Mouse (Mus musculus) left cerebral cortex, adult 2 months (tissue): Measurements from ENCODE around the gene Camk2b. TPM values are rescaled to one million over a fixed set of nuclear protein-coding genes. Genes with fewer than 3 reads are reported as not detected.
"Not testable (repeated sequence)": the region's sequence is repeated elsewhere in the genome, so short reads cannot be mapped to it uniquely, and the experiment has no call there.

Experiments
- DNase-seq, 2 experiments: peaks; one replicate each; pipeline ENCODE4 v3.0.0; 2021 to 2022; ENCODE audit warnings: low spot score in 2 of 2, mixed read lengths in 1 of 2; ENCODE audit errors: extremely low spot score in 1 of 2
- H3K27ac ChIP-seq: fragments of 200-600 bp; 2 replicates; pipeline ENCODE4 v1.8.1; 2022
- H3K4me3 ChIP-seq: fragments of 200-600 bp; 2 replicates; pipeline ENCODE4 v1.8.1; 2022
- CTCF ChIP-seq: fragments of 200-600 bp; IDR thresholded peaks from 2 replicates; pipeline ENCODE4 v1.8.1; 2022; ENCODE audit warnings: antibody characterized with exemption, mild to moderate bottlenecking, moderate library complexity
- intact Hi-C: fragments of 180-260 bp; cut with DNase I; formaldehyde crosslinking; loops from one replicate; pipeline ENCODE4 v1.15.1; 2025
- total RNA-seq, 2 experiments: library from RNA; stranded (reverse); gene quantifications; 2 replicates each; pipeline ENCODE4 v1.2.3; 2021

Gene Camk2b
- total RNA-seq, 2 experiments from 2014 or later, result 607 to 644 TPM

DNA sequence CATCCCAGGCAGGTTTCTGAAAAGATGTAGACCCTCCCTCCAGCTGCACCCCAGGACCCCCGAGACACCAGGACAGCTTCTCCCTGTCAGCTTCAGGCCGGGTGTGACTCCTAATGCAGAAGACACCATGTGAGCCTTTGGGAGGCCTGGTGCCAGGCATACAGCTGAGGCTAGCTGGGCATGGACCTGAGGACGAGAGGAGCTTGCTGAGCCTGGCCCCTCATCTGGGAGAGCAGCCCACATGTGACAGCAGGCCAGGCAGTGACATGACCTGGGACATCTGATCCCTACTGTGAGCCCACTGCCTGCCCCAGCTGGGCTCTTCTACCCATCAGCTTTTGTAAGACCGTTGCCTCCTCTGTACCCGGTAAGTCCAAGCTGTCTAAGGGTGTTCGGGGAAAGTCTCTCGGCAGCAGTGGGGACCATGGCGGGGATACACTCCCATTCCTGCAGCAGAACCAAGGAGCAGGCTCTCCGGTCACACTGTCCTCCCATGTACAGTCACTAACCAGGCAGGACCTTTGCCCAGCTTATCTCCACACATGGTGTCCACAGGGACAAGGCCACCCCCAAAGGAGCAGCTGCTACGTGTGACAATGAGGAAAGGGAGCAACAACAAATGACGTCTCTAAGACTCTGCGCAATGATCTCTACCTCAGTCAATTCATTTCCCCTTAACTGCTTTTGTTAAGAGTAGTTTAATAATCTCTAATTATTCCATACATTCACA, 41.1 kb downstream of the Camk2b start:
- Histone ChIP-seq H3K27ac (peak overlapping the region; percentile 44; the same call in 1 of the 2 replicates), H3K4me3 (no peak overlapping the region)
- DNase-seq, result peak in 1 of 2 experiments; percentile 8
- intact Hi-C loops, result no loop called here
- no peak for TF ChIP-seq CTCF

DNA sequence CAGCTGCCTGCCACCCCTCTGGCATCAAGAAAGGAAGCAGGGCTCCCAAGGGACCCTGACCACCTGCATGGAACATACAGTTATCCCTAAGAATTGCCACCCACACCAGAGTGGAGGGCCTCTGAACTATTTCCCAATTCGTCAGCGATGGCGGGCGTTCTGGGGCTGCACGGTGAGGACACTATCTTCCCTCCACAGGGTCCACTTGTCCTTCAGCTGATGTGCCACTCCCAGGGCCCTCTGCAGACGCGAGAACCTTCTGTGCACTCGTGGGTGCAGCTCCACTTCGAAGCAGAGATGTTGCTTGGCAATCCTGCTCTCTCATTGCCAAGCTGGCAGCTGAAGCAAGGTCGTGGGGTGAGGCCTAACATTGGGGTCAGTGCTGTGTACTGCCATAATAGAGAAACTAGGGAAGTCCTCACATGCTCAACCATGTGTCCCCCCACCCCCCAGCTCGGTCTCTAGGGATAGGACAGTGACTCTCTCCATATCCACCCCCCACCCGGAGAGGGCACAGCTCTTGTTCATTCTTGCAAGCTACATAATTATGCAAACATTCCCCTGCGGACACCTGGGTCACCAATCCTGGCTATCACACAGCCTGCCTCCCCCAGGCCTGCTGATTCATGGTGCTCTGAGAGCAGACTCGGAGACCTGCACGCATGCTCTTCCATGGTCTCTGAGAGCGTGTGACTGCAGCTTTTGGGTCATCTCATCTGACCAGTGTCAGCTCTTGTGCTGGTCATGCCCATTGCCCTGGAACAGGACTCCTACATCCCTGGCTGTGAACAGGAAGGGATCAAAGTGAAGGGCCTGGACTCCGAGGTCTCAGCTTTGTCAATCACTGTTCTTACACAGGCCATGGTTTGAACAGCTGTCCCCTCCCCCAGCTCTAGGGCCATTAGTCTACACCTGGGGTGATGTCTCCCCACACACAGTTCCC, 45.0 kb downstream of the Camk2b start:
- intact Hi-C loops, result no loop called here
- H3K27ac ChIP-seq, result peak overlapping the region; percentile 82
- H3K4me3 ChIP-seq, result no peak overlapping the region
- no peak for DNase-seq
- no peak for TF ChIP-seq CTCF

DNA sequence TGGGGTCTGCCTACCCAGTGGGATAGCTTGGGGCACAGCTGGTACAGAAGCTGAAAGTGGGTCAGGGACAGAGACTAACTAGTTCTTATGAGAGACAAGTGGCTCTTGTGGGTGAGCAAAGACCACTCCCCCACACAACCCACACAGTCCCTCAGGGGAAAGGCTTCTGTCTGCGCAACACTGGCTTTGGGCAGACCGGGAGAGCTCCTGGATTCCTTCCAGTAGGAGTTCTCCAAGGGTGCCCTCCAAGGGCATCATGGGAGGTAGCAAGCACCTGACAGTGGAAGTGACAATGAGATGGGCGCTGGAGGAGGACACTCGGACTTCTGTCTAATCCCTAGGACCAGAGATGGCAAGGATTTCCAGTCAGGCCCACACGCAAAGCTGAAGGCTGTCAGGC, 45.8 kb downstream of the Camk2b start:
- intact Hi-C loops, result no loop called here
- H3K4me3 ChIP-seq, result no peak overlapping the region
- H3K27ac ChIP-seq, result peak overlapping the region; percentile 82
- no peak for TF ChIP-seq CTCF
- DNase-seq, result peak in 1 of 2 experiments; percentile 10

DNA sequence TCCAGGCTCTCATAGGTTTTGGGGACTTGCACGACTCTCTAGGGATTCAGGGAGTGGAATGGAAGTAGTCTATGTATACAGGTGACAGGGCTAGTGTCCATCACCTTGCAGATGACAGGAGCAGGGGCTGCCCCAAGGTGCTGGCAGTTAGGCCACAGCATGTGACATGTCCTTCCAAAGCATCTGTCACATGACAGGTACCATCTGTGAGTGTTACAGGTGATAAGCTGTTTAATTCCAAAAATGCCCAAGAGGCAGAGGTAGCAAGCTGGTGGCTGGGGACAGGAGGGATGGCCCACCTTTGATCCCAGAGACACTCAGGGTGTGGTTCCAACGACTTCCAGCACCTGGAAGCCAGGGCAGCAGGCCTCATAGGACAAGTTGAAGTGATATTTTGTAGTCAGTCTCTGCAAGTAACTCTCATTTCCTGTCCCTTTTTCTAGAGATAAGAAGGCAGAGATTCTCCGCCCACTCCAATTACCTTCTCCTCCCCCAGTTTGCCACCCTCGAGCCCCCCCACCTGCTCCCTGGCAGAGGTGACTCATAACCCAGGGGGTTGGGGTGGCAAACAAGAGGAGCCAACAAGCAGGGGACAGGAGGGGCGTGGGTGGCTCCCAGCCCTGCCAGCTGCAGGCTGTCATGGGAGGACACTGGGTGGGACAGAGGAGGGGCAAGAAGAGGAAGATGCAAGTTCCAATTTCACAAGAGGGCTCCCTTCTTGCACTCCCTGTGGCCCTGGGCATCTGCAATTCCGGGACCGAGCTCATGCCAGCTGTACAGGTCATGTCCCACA, 47.7 kb downstream of the Camk2b start:
- TF ChIP-seq CTCF, result no peak
- DNase-seq, result peak; percentile 70 to 72
- H3K27ac ChIP-seq, result peak overlapping the region; percentile 82
- intact Hi-C loops, result loop anchor here (5.0 kb wide), 1 partner anchor 44 kb away; no protein-coding TSS in a partner anchor
- H3K4me3 ChIP-seq, result no peak overlapping the region

DNA sequence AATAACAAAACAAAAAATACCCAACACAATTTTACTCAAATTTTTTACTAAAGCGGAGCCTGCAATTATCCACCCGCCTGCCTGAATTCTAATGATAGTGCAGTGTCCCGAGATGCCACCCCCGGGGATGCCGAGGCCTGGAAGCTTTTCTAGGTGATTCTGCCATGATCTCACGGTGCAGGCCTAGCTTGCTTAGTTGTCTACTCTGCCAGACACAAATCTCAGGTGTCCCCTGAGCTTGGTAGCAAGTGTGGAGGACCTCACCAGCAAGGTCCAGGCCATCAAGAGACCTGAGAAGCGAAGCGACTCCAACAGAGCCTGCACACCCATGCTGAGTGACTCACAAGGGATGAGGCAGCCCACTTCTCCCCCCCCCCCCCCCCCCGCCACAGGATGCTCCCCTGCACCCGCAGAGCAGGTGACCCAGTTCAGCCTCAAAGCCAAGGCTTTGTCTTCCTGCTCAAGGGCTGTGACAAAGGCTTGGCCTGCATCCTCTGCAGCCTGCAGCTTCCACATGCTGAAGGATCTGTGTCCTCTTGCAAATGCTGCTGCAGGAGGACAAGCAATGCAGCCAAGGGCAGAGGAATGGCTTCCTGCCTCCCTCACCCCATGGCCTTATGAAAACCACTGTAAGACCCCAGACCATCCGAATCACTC, 48.5 kb downstream of the Camk2b start:
- Histone ChIP-seq H3K27ac (peak overlapping the region; percentile 82), H3K4me3 (no peak overlapping the region)
- no peak for DNase-seq
- intact Hi-C loops, result loop anchor here (1.0 to 5.0 kb wide), 2 partner anchors 45 to 102 kb away; no protein-coding TSS in a partner anchor
- TF ChIP-seq CTCF, result no peak

DNA sequence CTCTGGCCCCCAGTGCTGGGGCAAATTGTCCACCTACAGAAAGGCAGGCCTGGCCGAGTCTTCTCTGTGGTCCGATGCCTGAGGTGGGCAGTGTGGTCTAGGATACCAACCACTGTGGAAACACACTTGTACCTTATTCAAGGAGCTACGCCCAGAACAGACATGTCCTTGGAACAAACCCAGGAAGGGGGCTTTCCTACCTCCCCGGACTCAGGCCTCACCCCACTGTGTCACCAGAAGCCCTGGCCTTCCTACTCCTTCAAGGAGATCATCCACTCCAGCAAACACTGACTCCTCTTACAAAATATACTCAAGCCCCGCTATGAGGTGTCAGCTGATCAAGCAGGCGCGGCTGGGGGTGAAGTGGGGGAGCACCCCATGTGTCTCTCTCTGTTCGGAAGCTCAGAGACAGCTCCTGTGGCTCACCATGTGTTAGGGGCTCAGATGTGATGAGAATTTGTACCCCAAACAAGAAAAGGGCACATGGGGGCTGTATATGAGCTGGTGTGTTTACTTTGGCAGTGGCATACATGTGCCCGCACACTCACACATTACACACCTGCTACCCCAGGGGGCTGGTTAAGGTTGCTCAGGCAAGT, 49.3 kb downstream of the Camk2b start:
- H3K27ac ChIP-seq, result peak overlapping the region; percentile 82
- no peak overlapping the region for H3K4me3 ChIP-seq

DNA sequence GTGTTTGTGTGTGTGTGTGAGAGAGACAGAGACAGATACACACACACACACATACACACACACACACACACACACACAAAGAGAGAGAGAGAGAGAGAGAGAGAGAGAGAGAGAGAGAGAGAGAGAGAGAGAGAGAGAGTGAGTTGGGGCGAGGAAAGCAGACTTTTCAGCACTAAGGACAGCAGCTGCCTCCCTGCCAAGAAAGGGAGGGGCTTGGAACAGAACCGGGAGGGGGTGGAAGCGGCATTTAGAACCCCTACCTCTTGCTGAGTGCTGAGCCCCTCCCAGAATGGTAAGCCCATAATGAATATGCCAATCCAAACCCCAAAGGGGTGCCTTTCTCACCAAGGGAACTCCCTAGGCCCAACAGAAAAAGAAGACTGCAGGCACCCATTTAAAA, 49.8 kb downstream of the Camk2b start:
- H3K4me3 ChIP-seq, result no peak overlapping the region
- peak overlapping the region; percentile 82 for H3K27ac ChIP-seq
- intact Hi-C loops, result loop anchor here (5.0 kb wide), 1 partner anchor 46 kb away; no protein-coding TSS in a partner anchor
- no peak for DNase-seq
- no peak for TF ChIP-seq CTCF

More for the DNA sequence above, 49.3 kb downstream of the Camk2b start:
- intact Hi-C loops, result loop anchor here (1.0 to 5.0 kb wide), 2 partner anchors 45 to 102 kb away; no protein-coding TSS in a partner anchor
- no peak for TF ChIP-seq CTCF
- DNase-seq, result no peak

DNA sequence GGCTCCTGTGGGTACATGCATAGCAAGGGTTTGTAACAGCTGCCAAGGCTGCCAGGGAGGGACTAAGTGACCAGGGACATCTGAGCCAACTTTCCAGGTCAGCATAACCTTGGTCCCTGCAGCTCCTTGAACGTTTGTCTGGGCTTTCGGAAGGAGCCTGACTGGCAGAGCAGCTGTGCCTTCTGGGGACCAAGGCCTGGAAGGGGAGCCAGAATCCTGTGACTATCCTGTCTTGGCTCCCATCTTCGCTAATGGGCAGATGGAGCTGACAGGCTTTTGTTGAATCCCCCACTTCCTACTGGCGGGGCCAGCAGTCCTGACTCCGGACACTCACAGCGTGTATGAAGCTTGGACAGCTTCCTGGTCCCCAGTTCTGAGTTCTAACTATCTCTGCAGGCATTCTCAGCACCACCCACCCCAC, 51.1 kb downstream of the Camk2b start:
- no peak for DNase-seq
- intact Hi-C loops, result loop anchor here (2.0 to 5.0 kb wide), 2 partner anchors 14 to 47 kb away; no protein-coding TSS in a partner anchor
- TF ChIP-seq CTCF, result no peak
- H3K27ac ChIP-seq, result peak overlapping the region; percentile 83
- no peak overlapping the region for H3K4me3 ChIP-seq

DNA sequence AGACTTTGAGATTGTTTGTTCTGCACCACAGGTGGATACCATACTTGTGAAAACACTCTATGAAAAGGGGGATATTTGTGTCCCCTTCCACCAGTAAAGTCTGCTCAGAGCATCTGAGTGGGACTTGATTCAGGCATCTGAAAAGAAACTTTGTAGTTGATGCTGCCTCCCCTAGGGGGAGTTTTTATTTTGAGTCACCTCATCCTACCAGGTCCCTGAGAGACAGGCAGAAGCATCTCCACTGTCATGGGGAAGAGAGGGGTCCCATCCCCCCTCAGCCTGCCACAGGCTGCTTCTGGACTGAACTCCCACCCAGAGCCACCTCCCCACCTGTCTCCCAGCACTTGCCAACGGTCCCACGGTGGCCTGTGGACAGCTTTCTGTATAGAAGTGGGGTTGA, 52.8 kb downstream of the Camk2b start:
- no peak overlapping the region for H3K4me3 ChIP-seq
- intact Hi-C loops, result loop anchor here (1.0 kb wide), 1 partner anchor 8 kb away; no protein-coding TSS in a partner anchor
- peak overlapping the region; percentile 28; the same call in 1 of the 2 replicates for H3K27ac ChIP-seq
- peak; percentile 43 for TF ChIP-seq CTCF
- DNase-seq, result no peak

DNA sequence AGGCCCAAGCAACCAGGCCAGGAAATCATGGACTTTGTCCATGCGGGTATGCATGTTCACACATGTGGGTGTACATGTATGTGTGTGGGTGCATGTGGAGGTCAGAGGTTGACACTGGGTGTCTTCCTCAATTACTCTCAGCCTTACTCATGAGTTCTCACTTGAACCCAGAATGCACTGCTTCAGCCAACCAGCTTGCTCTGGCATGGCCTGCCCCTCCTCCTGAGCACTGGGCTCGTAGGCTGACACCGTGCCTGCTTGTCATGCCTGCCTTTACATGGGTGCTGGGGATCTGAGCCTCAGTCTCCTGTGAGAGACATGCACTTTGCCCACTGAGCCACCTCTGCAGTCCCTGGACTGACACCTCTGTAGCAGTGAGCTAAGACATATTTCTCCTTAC, 54.3 kb downstream of the Camk2b start:
- DNase-seq, result no peak
- Histone ChIP-seq H3K4me3 (no peak overlapping the region), H3K27ac (no peak overlapping the region)
- no peak for TF ChIP-seq CTCF
- intact Hi-C loops, result no loop called here

DNA sequence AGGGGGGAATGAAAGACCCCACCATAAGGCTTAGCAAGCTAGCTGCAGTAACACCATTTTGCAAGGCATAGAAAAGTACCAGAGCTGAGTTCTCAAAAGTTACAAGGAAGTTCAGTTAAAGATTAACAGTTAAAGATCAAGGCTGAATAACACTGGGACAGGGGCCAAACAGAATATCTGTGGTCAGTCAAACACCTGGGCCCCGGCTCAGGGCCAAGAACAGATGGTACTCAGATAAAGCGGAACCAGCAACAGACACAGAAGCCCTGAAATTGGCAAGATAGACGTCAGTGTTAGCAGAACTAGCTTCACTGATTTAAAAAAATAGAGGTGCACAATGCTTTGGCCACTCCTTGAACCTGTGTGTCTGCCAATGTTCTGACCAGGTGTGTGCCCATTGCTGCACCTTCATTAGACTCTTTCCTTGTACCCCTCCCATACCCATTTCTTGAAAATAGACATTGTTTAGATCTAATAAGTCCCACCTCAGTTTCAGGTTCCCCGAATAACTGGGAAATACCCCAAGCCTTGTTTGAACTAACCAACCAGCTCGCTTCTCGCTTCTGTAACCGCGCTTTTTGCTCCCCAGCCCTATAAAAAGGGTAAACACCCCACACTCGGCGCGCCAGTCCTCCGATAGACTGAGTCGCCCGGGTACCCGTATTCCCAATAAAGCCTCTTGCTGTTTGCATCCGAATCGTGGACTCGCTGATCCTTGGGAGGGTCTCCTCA, 55.2 kb downstream of the Camk2b start:
- H3K27ac ChIP-seq, DNase-seq, intact Hi-C loops, H3K4me3 ChIP-seq: not testable (repeated sequence)

DNA sequence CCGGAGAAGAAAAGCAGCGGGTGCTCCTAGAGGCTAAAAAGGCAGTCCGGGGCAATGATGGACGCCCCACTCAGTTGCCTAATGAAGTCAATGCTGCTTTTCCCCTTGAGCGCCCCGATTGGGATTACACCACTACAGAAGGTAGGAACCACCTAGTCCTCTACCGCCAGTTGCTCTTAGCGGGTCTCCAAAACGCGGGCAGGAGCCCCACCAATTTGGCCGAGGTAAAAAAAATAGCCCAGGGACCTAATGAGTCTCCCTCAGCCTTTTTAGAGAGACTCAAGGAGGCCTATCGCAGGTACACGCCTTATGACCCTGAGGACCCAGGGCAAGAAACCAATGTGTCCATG, 58.4 kb downstream of the Camk2b start:
- H3K27ac ChIP-seq, intact Hi-C loops, DNase-seq: not testable (repeated sequence)

DNA sequence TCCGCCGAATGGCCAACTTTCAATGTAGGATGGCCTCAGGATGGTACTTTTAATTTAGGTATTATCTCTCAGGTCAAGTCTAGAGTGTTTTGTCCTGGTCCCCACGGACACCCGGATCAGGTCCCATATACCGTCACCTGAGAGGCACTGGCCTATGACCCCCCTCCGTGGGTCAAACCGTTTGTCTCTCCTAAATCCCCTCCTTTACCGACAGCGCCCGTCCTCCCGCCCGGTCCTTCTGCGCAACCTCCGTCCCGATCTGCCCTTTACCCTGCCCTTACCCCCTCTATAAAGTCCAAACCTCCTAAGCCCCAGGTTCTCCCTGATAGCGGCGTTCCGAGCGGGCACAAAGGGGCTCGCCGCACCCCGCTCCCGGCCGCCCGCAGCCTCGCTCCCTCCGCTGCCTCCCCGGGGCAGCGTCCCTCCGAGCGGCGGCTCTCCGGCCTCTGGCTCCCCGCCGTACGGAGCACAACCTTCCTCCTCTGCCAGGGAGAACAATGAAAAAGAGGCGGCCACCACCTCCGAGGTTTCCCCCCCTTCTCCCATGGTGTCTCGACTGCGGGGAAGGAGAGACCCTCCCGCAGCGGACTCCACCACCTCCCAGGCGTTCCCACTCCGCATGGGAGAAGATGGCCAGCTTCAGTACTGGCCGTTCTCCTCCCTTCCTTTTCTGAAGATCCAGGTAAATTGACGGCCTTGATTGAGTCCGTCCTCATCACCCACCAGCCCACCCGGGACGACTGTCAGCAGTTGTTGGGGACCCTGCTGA, 59.0 kb downstream of the Camk2b start:
- H3K27ac ChIP-seq, DNase-seq, intact Hi-C loops: not testable (repeated sequence)
- H3K4me3 ChIP-seq, result peak overlapping the region; percentile 37

More for the DNA sequence above, 58.4 kb downstream of the Camk2b start:
- peak overlapping the region; percentile 27; the same call in 1 of the 2 replicates for H3K4me3 ChIP-seq
